Mouse (Mus musculus): ENCODE results near the gene Fuca2. TPM values are rescaled to one million over a fixed set of nuclear protein-coding genes. Genes with fewer than 3 reads are reported as not detected.

Gene Fuca2
- polyA plus RNA-seq (2012; rRNA removed) = 43.0 and 45.7 TPM in 2 replicates

DNA sequence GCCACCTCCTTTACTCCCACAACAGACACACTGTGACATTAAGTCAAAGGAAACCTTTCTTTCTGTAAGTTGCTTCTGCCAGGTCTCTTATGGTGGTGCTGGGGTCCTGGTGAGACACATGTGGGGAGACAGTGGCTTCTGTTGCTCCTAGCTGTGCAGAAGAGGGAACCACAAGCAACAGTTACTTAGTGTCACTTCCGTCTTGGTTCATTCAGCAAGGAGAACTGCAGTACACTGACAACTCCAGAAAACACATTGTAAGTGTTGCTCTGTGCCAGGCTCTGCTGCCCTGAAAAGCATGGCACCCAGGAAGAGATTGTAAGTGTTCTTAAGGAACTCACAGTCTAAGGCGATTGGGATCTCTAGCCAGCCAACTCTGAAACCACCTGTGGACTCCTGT is at the start of gene Fuca2:
TSS of gene Fuca2 (plus strand) at position 210 of the 400 bp plus-strand sequence.

DNA sequence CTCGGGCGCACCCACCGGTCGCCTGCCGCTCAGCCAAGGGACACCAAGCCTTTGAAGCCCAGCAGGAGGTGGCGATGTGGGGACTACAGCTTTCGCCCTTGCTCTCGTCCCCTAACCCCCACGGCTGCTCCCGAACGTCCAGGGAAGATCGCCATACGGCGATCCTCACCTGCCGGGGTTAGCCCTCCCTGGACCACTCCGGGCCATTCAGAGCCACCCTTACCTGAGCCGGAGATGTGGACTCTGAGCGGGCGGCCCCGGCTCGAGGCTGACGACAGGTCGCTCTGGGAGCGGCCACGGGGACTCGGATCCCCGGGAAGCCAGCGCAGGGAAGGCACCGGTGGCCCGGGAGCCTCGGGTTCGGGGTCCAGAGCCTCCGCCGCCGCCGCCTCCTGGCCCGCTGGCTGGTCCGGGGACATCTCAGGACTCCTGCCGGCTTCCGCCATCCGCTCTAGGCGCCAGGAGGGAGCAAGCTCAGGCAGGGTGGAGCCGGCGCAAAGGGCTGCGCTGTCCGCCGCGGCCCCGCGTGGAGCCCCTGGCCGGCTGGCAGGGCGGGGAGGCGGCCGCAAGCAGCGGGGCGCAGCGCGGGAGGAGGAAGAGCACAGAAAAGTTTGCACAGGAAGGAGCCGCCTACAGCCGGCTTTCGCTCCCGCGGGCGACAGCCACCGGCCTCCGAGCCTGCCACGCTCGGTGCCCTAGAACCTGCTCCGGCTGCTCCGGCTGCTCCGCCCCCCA is 25.3 kb upstream of the Fuca2 start, which contains the start of gene Phactr2:
TSS of gene Phactr2 (minus strand) at position 580 of the 735 bp plus-strand sequence.

GRCm38 (mm10) chr10:13552646-13553497 is 53.5 kb downstream of the Fuca2 start, which contains the start of the genes Adat2 and Pex3:
TSS of gene Adat2 (plus strand) at chr10:13552894.
TSS of gene Pex3 (minus strand) at chr10:13553142.

Other genes starting within 250 kb of the Fuca2 start
- 5.6 and 6.1 TPM in 2 replicates for gene Phactr2, start 25.1 kb upstream of the Fuca2 start, polyA plus RNA-seq (2012; rRNA removed)
- gene Adat2, start 53.4 kb downstream of the Fuca2 start, polyA plus RNA-seq (2012; rRNA removed) = 2.5 and 3.1 TPM in 2 replicates
- 3.4 and 5.0 TPM in 2 replicates for gene Pex3, start 53.6 kb downstream of the Fuca2 start, polyA plus RNA-seq (2012; rRNA removed)

All from colon, adult 2 months (tissue).